Mouse (Mus musculus) embryonic facial prominence, embryonic 10.5 days (tissue): Measurements from ENCODE around the gene Mettl5. TPM values are rescaled to one million over a fixed set of nuclear protein-coding genes. Genes with fewer than 3 reads are reported as not detected.
A peak's percentile ranks its signal among the peaks of the same experiment; 100 is the strongest.

Source experiments
- DNase-seq: peaks from one replicate; pipeline ENCODE4 v3.0.0-alpha.2; 2017; ENCODE audit warnings: low spot score
- H3K27ac ChIP-seq: fragments of 300-500 bp; sonication (generic); replicated peaks from 2 replicates; pipeline ENCODE4 v1.5.1; 2016; ENCODE audit warnings: mild to moderate bottlenecking
- H3K27me3 ChIP-seq: fragments of 300-500 bp; sonication (generic); replicated peaks from 2 replicates; pipeline ENCODE4 v1.6.1; 2016; ENCODE audit warnings: low read depth, mild to moderate bottlenecking; ENCODE audit not compliant: poor library complexity, severe bottlenecking
- H3K36me3 ChIP-seq: fragments of 300-500 bp; sonication (generic); replicated peaks from 2 replicates; pipeline ENCODE4 v1.6.1; 2016; ENCODE audit warnings: mild to moderate bottlenecking, moderate library complexity
- H3K4me1 ChIP-seq: fragments of 300-500 bp; sonication (generic); 2 replicates; pipeline ENCODE4 v1.6.1; 2016
- H3K4me3 ChIP-seq: fragments of 300-500 bp; sonication (generic); 2 replicates; pipeline ENCODE4 v1.5.1; 2016; ENCODE audit warnings: mild to moderate bottlenecking, moderate library complexity
- H3K9me3 ChIP-seq: fragments of 300-500 bp; sonication (generic); 2 replicates; pipeline ENCODE4 v1.6.1; 2016; ENCODE audit warnings: mild to moderate bottlenecking
- WGBS: fragments of 180-500 bp; shearing (Covaris S2); methylation state at CpG from one replicate; pipeline ENCODE4 v1.1.7; 2016; 5-methylcytosine and 5-hydroxymethylcytosine counted together
- polyA plus RNA-seq: library from polyadenylated mRNA; unstranded; fragments of >200 nt; fragmentation: Nextera tagmentation; extraction: Ambion mirVana; gene quantifications from 2 replicates; pipeline ENCODE4 v1.2.1, GENCODE M21; 2016

Mettl5 gene
- polyA plus RNA-seq, 1 experiment from 2014 or later = 41.9 TPM

GRCm38 (mm10) chr2:69838707-69839106 lies 46.7 kb downstream of the Mettl5 start:
- H3K9me3 ChIP-seq = no peaks in the 10 kb centered on the region
- H3K4me1 ChIP-seq = peaks cover 4% of the 10 kb centered on the region
- peaks cover 34% of the 10 kb centered on the region for H3K36me3 ChIP-seq
- no peak overlapping the region for H3K4me3 ChIP-seq
- no peak for DNase-seq
- H3K27ac ChIP-seq = no peak overlapping the region
- no peaks in the 10 kb centered on the region for H3K27me3 ChIP-seq

- DNase-seq = no peak
- WGBS = 37% methylated on average over 3 of the region's 3 CpGs
Observed at GRCm38 (mm10) chr2:69837996-69838395, 47.4 kb downstream of the Mettl5 start.

GRCm38 (mm10) chr2:69837244-69837967 lies 48.0 kb downstream of the Mettl5 start:
- H3K27me3 ChIP-seq = no peaks in the 10 kb centered on the region
- H3K4me3 ChIP-seq = no peak overlapping the region
- peaks cover 4% of the 10 kb centered on the region for H3K4me1 ChIP-seq
- H3K27ac ChIP-seq = no peak overlapping the region
- H3K36me3 ChIP-seq = peaks cover 47% of the 10 kb centered on the region
- DNase-seq = no peak
- WGBS = 76% methylated on average over 7 of the region's 7 CpGs
- H3K9me3 ChIP-seq = no peaks in the 10 kb centered on the region

More at GRCm38 (mm10) chr2:69837996-69838395, 47.4 kb downstream of the Mettl5 start:
- peaks cover 41% of the 10 kb centered on the region for H3K36me3 ChIP-seq
- no peak overlapping the region for H3K4me3 ChIP-seq
- H3K4me1 ChIP-seq = peaks cover 4% of the 10 kb centered on the region
- no peaks in the 10 kb centered on the region for H3K9me3 ChIP-seq
- no peaks in the 10 kb centered on the region for H3K27me3 ChIP-seq
- H3K27ac ChIP-seq = no peak overlapping the region

- Histone ChIP-seq H3K4me3 (no peak overlapping the region), H3K27me3 (no peaks in the 10 kb centered on the region), H3K9me3 (no peaks in the 10 kb centered on the region), H3K4me1 (peaks cover 21% of the 10 kb centered on the region), H3K27ac (no peak overlapping the region), H3K36me3 (peaks cover 78% of the 10 kb centered on the region)
- WGBS = 91% methylated on average over 8 of the region's 8 CpGs
- no peak for DNase-seq
Observed at GRCm38 (mm10) chr2:69830116-69830515, 55.3 kb downstream of the Mettl5 start.

GRCm38 (mm10) chr2:69829680-69830079 lies 55.7 kb downstream of the Mettl5 start:
- H3K27ac ChIP-seq = no peak overlapping the region
- H3K36me3 ChIP-seq = peaks cover 79% of the 10 kb centered on the region
- DNase-seq = no peak
- H3K4me3 ChIP-seq = no peak overlapping the region
- WGBS = 90% methylated on average over 2 of the region's 2 CpGs
- no peaks in the 10 kb centered on the region for H3K27me3 ChIP-seq
- no peaks in the 10 kb centered on the region for H3K9me3 ChIP-seq
- H3K4me1 ChIP-seq = peaks cover 21% of the 10 kb centered on the region

- H3K36me3 ChIP-seq = peaks cover 69% of the 10 kb centered on the region
- no peak overlapping the region for H3K4me3 ChIP-seq
- no peak for DNase-seq
- H3K9me3 ChIP-seq = no peaks in the 10 kb centered on the region
- peak overlapping the region; percentile 3; the same call in 1 of the 2 replicates for H3K27ac ChIP-seq
- no peaks in the 10 kb centered on the region for H3K27me3 ChIP-seq
- 53% methylated on average over 7 of the region's 7 CpGs for WGBS
- H3K4me1 ChIP-seq = peaks cover 21% of the 10 kb centered on the region
Observed at GRCm38 (mm10) chr2:69828031-69828430, 57.4 kb downstream of the Mettl5 start.

GRCm38 (mm10) chr2:69826380-69826779 lies 59.0 kb downstream of the Mettl5 start:
- Histone ChIP-seq H3K4me3 (no peak overlapping the region), H3K9me3 (no peaks in the 10 kb centered on the region), H3K27ac (peak overlapping the region; percentile 35; the same call in 1 of the 2 replicates), H3K36me3 (peaks cover 53% of the 10 kb centered on the region), H3K27me3 (no peaks in the 10 kb centered on the region), H3K4me1 (peaks cover 34% of the 10 kb centered on the region)
- DNase-seq = no peak
- 70% methylated on average over 2 of the region's 2 CpGs for WGBS

- H3K4me3 ChIP-seq = no peak overlapping the region
- H3K27ac ChIP-seq = no peak overlapping the region
- no peak for DNase-seq
Observed at GRCm38 (mm10) chr2:69825898-69826297, 59.5 kb downstream of the Mettl5 start.

GRCm38 (mm10) chr2:69823129-69823677 lies 62.2 kb downstream of the Mettl5 start:
- Histone ChIP-seq H3K36me3 (peaks cover 23% of the 10 kb centered on the region), H3K9me3 (no peaks in the 10 kb centered on the region), H3K4me3 (peak overlapping the region; percentile 85), H3K4me1 (peaks cover 29% of the 10 kb centered on the region), H3K27ac (peak overlapping the region; percentile 98), H3K27me3 (no peaks in the 10 kb centered on the region)
- peak; percentile 74 for DNase-seq
- 3% methylated on average over 45 of the region's 45 CpGs for WGBS

More at GRCm38 (mm10) chr2:69825898-69826297, 59.5 kb downstream of the Mettl5 start:
- no peaks in the 10 kb centered on the region for H3K9me3 ChIP-seq
- H3K36me3 ChIP-seq = peaks cover 48% of the 10 kb centered on the region
- peaks cover 34% of the 10 kb centered on the region for H3K4me1 ChIP-seq
- H3K27me3 ChIP-seq = no peaks in the 10 kb centered on the region
- WGBS = 85% methylated on average over 10 of the region's 10 CpGs

GRCm38 (mm10) chr2:69822361-69823128 lies 62.9 kb downstream of the Mettl5 start:
- Histone ChIP-seq H3K27ac (peak overlapping the region; percentile 98), H3K9me3 (no peaks in the 10 kb centered on the region), H3K4me1 (peaks cover 24% of the 10 kb centered on the region), H3K4me3 (peak overlapping the region; percentile 85), H3K36me3 (peaks cover 21% of the 10 kb centered on the region), H3K27me3 (no peaks in the 10 kb centered on the region)
- peak; percentile 80 for DNase-seq
- WGBS = under 1% methylated on average over 80 of the region's 80 CpGs

GRCm38 (mm10) chr2:69821711-69822110 lies 63.7 kb downstream of the Mettl5 start, which contains the start of gene Klhl23:
TSS of gene Klhl23 (plus strand) at chr2:69821944.
- Histone ChIP-seq H3K36me3 (peaks cover 19% of the 10 kb centered on the region), H3K27me3 (no peaks in the 10 kb centered on the region), H3K9me3 (no peaks in the 10 kb centered on the region), H3K27ac (peak within 1 kb of the TSS; percentile 98), H3K4me1 (peaks cover 23% of the 10 kb centered on the region), H3K4me3 (peak within 1 kb of the TSS; percentile 85)
- DNase-seq = peak; percentile 31
- WGBS = 26% methylated on average over 8 of the region's 8 CpGs
